Mouse (Mus musculus): ENCODE data around the gene Dusp10. TPM values are rescaled to one million over a fixed set of nuclear protein-coding genes. Genes with fewer than 3 reads are reported as not detected.

Gene Dusp10
- polyA plus RNA-seq (2012), result not detected in 2 replicates

DNA sequence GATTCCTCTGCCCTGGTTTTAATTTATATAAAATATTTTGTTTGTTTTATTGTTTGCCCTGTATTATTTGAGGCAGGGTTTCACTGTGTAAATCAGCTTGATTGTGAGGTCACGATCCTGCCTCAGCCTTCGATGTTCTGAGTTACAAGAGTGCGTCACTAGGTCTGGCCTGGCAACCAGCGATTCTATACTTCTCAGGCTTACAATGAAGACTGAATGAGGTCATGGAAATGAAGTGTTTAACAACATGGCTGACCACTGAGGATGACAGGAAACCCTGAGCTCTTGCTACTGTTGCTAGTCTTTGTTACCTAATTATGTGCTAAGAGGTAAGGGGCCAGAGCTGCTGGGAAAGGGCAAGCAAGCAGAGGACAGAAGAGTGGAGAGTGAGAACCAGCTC lies at the start of gene Dusp10:
TSS of gene Dusp10 (plus strand) at position 197 of the 400 bp plus-strand sequence.
- no peak for TF ChIP-seq GATA1 (IDR thresholded peaks at IDR 0.05; ENCODE audit: low read length)

DNA sequence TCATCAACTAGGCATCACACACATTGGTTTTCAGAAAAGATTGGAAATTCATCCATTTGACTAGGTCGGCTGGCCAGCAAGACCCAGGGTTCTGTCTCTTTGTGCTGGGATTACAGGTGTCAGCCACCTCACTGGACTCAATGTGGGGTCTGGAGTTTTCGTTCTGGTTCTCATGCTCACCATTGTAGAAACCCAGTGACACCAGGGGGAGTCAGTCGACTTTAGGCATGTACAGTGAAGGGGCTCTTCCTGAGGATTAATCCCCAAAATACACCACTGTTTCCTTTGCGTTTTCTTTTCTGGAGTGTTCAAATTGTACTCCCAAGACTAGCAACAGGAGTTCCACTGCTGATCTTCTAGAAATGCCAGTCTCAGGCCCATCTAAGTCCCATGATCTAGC lies 47.8 kb upstream of the Dusp10 start:
- TF ChIP-seq GATA1 (IDR thresholded peaks at IDR 0.05; ENCODE audit: low read length), result no peak

DNA sequence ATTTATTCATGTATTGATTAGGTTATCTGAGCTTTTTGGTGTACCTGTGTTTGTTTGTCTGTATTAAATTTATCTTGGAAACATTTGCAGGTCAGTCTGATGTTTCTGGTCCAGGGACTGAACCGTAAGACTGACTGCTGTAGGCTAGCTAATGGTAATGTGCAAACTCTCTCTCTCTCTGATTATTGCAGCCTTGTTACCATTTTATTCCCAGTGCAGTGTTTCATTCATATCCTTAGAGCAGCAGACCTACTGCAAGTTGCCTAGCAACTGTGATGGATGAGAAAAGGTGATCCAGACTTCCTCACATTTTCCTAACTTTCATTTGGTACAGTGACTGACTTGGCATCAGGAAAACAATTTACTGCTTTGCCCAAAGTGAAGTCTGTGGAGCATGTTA lies 43.8 kb upstream of the Dusp10 start:
- no peak for TF ChIP-seq GATA1 (IDR thresholded peaks at IDR 0.05; ENCODE audit: low read length)

DNA sequence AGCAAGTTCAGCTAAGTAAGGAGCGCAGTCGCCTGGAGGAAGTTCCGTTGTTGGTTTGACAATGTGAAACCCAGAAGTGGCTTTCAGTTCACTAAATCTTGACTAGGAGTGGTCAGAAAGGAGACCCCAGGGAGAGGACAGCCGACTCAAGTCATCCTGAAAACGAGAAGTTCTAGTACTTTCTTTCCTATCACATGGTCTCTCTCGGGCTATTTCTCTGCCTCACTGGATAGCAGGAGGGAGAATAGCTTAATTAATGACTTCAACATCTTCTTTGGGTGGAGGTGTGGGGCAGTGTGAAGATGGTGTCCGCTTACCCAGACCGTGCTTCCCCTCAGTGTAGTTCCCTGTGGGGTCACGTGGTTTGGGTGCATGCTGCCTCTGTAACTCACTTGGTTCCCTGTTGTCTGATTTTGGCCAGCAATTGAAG lies 33.3 kb upstream of the Dusp10 start:
- TF ChIP-seq GATA1 (IDR thresholded peaks at IDR 0.05; ENCODE audit: low read length), result no peak

DNA sequence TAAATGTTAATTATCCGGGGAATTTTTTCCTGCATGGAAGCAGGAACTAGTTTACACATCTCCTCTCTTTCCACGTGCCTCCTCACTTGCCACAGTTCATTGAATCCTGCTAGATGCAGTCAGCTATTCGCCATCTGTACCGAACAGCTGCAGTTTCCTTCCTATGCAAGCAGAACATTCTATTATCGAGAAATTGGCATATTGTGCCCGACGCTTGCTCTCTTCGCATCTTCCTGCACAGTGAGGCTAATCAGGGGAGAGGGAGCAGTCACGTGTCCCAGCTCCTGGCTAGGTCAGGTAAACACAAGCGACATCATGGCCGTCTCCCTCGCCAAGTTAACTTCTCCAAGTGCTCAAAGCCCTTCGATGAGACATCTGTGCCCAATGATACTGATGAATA lies 31.0 kb upstream of the Dusp10 start:
- TF ChIP-seq GATA1 (IDR thresholded peaks at IDR 0.05; ENCODE audit: low read length), result no peak

DNA sequence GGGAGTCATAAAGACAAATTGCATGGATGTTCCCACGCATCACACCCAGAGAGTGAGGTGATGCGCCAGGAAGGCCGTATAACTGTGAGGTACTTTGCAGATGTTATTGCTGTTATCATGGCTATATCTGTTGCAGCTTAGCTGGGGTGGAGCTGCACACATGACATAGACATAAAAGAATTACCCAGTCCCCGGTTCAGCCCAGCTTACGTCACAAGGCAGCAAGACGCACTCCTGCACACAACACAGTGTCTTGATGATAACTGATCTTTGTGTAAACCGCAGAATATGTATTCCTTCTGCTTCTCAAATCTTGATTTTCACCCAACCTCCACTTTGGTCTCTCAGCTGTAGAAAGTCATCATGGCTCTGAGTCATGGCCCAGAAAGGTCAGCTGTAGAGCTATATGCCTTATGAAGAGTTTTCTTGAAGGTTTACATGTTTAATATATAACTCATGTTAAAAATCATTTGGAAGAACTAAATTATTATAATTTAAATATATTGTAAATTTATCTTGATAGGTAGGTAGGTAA lies 25.3 kb upstream of the Dusp10 start:
- TF ChIP-seq GATA1 (IDR thresholded peaks at IDR 0.05; ENCODE audit: low read length), result no peak

DNA sequence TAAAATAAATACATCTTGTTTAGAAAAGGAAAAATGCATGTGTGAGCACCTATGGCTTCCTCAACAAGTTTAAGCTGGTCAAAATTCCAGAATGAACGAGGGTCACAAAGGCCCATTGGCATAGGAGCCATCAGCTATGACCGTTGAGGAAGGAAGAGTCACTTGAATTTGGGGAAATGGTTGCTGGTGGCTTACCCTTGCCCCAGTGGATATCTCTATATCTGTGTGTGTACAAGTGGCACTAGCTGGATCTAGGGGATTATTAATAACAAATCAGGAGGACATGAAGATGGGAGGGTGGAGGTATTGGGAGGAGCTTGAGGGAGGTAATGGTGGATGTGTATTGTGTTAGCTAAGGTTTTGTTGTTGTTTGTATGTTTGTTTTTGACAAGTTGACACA lies 21.2 kb upstream of the Dusp10 start:
- no peak for TF ChIP-seq GATA1 (IDR thresholded peaks at IDR 0.05; ENCODE audit: low read length)

DNA sequence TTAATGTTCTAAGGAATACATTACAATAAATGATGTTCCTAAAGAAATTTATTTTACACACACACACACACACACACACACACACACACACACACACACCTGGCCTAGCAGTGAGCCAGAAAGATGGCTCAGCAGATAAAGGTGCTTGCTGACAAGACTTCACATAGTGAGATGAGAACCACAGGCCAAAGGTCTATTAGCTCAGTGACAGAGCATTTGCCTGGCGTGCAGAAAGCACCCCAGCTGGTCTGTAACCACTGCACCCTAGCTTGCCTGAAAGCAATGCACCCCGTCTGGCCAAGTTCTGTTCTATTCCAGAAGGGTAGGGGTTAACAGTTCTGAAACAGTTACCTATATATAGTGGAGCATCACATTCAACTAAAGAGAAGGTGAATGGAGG lies 15.9 kb upstream of the Dusp10 start:
- no peak for TF ChIP-seq GATA1 (IDR thresholded peaks at IDR 0.05; ENCODE audit: low read length)

DNA sequence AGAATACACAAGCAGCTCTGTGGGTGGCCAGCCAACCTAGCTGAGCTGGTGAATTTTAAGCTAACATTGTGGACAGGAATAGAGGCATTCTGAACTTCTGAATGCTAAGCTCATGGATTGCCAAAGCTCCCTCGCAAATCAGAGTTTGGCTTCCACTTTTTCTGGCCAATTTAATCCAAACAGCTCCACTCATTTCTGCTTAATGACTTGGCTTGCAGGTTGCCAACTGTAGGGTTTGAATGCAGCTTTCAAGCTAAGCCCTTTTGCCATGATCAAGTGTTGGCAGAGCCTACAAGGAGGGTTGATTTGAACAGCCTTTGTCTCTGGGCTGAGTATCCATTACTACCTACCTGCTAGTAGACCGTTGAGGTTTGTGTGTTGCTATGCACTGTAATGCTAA lies 10.6 kb upstream of the Dusp10 start:
- TF ChIP-seq GATA1 (IDR thresholded peaks at IDR 0.05; ENCODE audit: low read length), result no peak

DNA sequence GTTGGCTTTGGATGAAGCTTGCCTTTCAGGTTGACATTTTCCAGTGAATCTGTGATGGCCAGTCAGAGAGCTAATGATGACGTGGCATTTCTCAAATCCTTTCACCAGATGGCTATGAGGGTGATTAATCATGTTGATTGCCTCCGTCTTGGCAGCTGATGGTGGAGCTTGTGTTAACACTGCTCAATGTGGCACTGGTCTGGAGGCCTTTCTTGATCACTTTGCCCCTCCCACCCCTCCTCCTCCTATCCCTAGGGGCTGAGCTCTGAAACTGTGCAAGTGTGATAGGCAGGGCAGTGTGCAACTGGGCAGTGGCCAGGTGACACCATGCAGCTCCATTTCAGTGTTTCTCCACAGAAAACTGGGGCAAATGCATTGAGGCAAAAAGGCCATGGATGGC lies 8.8 kb upstream of the Dusp10 start:
- TF ChIP-seq GATA1 (IDR thresholded peaks at IDR 0.05; ENCODE audit: low read length), result no peak

DNA sequence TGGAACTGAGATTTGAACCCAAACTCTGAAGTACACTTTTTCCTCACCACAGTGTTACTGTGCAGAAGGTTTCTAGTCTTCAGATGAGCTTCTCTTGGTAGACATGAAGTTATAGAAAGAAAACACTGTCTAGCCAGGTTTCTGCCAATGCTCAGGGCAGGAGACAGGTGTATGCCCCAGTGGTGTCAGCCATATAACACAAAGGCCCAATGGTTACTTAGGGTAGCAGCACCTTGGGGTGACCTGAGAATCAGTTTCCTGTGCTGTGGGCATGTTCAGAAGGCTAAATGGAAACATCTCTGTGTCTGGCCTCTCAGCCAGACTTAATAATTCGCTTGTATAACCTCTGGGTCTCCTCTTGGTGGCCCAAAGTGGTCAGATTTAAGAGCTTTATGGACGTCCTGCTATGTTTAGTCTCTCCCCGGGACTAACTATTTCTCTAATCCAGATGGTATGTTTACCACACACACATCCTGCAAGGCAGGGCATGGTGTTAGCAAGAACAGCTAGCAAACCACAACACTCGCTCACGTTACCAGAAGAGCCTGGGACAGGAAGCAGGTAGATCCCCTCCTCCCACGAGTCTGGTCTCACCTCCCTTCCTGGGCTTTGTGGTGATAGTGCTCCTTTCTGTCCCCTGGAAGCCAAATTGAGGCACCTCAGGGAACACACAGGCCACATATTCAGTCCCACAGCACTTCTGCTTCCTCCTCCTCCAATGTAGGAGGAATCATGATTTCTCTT lies 7.6 kb upstream of the Dusp10 start:
- no peak for TF ChIP-seq GATA1 (IDR thresholded peaks at IDR 0.05; ENCODE audit: low read length)

DNA sequence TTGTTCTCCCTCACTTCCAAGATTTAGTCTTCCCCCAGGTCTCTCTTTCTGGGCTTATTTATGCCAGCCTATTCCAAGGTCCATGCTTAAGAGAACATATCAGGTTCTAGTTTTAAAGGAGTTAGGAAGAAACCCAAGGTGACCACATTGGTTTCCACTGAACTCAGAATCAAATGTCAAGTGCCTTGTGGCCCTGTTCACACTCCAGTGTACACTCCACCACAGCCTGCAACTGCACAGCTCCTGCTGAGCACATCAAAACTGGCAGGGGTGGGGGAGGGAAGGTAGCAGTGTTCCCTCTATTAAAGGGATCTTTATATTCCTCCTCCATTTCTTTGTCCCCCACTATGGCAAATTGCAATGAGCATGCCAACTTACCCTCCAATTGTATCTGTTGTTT lies 7.0 kb upstream of the Dusp10 start:
- TF ChIP-seq GATA1 (IDR thresholded peaks at IDR 0.05; ENCODE audit: low read length), result no peak

DNA sequence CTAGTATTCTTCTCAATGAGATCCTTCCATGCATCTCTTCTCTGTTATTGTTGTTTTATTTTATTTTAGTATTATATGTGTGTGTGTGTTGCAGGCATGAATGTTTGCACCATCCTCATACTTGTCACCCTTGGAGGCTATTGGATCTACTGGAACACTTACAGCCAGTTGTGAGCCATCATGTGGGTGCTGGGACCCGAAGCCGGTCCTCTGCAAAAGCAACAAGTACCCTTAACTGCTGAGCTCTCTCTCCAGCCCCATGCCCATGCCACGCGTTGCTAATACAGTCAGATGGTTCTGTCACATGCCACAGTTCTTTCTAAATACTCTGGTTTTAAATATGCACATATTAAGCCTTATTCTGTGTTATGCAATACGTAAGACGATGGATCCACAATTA lies 1.8 kb upstream of the Dusp10 start:
- TF ChIP-seq GATA1 (IDR thresholded peaks at IDR 0.05; ENCODE audit: low read length), result no peak

DNA sequence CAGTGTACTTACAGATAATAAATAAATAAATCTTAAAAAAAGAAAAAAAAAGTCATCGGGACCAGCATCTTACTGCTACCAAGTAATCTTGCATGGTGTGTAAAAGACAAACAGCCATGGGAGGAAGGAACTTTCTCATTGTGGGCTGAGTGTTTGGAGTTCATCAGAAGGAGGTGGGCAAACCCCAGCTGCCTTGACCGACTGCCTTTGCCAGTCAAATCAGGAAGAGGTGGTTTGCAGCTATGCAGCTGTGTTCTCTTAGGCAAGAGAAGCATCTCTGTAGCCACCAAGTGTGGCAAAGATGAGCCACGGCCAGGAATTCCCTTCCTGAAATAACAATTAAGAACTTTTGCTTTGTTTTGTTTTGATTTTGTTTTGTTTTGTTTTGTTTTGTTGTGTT lies 989 bp downstream of the Dusp10 start:
- TF ChIP-seq GATA1 (IDR thresholded peaks at IDR 0.05; ENCODE audit: low read length), result no peak

DNA sequence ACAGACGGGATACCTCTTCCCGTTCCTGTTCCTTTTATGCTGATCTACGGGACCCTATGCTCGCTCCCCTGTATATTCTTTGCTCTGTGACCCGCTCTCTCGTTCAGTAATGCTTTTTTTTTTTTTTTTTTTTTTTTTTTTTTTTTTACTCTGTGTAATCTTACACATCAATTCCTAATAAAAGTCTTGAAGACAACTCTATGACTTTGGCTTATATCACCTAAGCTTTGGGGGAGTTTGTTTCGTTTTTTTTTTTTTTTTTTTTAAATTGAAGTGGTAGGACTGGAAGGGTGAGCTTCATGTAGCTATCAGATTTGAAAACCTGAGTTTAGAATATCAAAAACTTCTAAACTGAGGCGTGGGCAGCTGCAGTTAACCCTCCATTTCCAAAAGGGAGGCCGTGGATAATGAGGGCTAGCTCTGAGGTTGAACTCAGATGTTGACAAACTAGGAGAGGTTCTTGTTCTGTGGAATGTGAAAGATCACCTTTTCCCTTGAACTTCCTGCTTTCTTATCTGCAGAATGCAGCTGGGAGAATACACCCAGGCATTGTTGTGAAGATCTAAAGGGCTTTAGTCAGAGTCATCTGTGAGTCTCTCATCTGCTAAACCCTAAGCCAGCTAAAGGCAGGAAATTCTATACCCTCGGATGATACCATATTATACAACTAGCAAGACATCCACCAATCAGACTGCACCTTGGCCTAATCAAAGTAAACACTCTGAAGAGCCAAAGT lies 3.1 kb downstream of the Dusp10 start:
- no peak for TF ChIP-seq GATA1 (IDR thresholded peaks at IDR 0.05; ENCODE audit: low read length)

DNA sequence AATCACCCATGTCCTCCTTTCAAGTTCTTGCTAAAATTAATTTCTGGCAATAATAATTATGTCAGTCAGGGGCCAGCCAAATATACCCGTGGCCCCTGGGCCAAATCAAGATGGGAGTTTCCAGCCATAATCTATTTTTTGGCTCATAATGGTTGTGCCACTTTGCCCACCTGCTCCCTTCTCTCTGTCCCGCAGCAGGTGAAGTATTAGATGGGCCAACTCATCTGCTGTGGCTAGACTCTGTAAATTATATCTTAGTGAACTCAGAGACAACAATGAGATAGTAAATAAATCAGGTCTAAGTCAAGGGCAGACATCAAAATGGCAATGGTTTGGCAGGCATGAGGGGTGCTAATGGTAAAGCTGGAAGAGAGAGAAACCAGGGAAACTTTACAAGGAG lies 4.5 kb downstream of the Dusp10 start:
- no peak for TF ChIP-seq GATA1 (IDR thresholded peaks at IDR 0.05; ENCODE audit: low read length)

Data from G1E-ER4 (cell line).